Mouse (Mus musculus): ENCODE results near the gene Rasl10a.

Gene Rasl10a

GRCm38 (mm10) chr11:5052200-5052854, 5.6 kb upstream of the Rasl10a start:
- no peak for DNase-seq (ENCODE audit: low spot score in 2 of 2)

GRCm38 (mm10) chr11:5054151-5054550, 3.8 kb upstream of the Rasl10a start:
- DNase-seq (ENCODE audit: low spot score in 2 of 2): no peak

- no peak for DNase-seq (ENCODE audit: low spot score in 2 of 2)
These were observed 3.1 kb upstream of the Rasl10a start for GRCm38 (mm10) chr11:5054874-5055273.

DNA sequence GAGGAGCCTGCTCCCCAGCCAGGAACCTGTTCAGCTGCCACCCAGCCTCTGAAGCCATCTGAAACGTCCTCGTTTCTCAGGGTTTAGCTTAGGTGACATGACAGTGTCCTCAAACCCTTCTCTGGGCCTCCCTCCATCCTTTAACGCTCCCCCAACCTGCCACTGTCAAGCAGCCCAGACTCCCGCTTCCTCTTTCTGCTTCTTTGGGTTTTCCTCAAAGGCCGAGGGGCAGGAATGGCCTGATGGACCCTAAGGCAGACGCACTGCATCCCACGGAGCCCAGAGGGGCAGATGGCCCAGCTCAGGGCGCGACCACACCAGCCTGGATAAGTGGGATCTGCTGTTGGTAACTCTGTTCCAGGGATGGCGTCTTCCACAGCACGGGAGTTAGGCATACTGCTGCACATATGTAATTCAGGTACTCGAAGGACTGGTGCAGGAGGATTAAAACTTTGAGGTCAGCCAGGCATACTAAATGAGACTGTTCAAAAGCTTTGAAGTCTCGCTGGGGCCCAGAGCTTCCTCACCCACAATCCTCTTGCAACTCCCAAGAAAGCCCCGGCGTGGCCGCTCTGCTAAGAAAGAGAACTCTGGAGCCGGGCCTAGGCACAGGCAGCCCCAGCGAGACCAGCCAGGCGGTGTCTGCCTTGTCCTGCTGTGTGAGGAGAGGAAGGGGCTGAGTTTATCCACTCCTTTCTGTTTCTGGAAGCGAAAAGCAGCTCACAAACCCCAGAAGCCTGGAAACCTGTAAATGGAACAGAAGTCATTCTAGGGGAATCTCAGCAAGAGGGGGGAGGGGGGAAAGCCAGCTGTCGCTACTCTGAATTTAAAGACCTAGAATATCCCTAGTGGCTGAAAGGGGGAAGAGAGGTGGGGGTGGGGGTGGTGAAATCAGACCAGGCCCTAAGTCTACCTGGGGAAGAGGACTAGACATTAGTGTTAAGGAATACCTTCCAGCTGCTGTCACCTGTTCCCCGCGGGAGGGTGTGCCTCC, 1.7 kb upstream of the Rasl10a start:
- no peak for DNase-seq (ENCODE audit: low spot score in 2 of 2)

GRCm38 (mm10) chr11:5057064-5057463, 864 bp upstream of the Rasl10a start:
- no peak for DNase-seq (ENCODE audit: low spot score in 2 of 2)

- no peak for DNase-seq (ENCODE audit: low spot score in 2 of 2)
These were observed 430 bp upstream of the Rasl10a start for GRCm38 (mm10) chr11:5057541-5057855.

DNA sequence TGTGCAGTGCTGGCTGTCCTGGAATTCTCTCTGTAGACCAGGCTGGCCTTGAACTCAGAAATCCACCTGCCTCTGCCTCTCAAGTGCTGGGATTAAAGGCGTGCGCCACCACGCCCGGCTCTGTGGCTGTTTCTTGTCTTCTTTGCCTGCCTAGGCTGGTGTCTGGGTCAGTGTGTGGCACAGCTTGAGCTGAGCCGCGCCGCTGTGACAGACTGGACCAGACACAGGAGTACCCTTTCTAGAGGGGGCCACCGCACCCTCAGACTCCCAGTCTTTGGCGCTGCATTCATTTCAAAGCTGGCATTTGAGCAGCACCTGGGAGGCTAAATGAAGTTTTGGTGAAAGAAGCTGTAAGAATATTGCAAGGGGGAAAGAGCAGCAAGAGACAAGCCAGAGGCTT, 855 bp downstream of the Rasl10a start:
- DNase-seq (ENCODE audit: low spot score in 2 of 2): no peak

GRCm38 (mm10) chr11:5059230-5059629, 1.3 kb downstream of the Rasl10a start:
- DNase-seq (ENCODE audit: low spot score in 2 of 2): no peak

- DNase-seq (ENCODE audit: low spot score in 2 of 2): no peak
These were observed 1.8 kb downstream of the Rasl10a start for GRCm38 (mm10) chr11:5059704-5060156.

- no peak for DNase-seq (ENCODE audit: low spot score in 2 of 2)
These were observed 3.0 kb downstream of the Rasl10a start for GRCm38 (mm10) chr11:5060756-5061412.

DNA sequence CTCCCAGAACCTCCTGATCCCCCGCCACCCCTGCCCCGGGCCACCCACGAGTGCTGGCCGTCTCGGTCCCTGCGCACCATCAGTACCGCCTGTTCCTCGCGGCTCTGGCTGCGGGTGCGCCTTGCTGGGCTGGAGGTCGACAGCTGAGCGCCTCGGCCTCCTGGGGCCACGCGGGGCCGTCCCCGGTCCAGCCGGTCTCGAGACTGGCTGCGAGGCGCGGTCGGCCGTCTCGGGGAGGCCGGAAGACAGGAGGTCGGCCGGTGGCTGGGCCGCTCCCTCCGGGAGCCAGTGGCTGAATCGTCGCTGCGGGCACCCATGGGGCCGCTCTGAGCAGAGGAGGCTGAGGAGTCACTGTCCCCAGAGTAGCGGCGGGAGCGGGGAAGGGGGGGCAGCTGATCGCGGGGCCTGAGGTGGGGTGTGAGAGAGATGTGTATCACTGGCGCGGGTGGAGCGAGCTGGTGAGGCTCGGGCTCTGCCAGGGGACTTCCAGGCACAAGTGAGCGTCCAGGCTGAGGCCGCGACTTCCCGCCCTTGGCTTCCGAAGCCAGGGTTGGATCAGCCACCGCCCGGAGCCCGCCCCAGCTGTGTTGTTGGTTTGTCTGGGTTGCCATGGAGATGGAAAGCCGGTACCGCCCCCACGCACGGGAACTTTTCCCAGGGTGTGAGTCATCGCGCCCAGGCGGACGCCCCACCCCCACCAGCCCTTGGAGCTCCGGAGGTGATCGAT, 3.6 kb downstream of the Rasl10a start:
- peak; percentile 31 to 35 for DNase-seq (ENCODE audit: low spot score in 2 of 2)

DNA sequence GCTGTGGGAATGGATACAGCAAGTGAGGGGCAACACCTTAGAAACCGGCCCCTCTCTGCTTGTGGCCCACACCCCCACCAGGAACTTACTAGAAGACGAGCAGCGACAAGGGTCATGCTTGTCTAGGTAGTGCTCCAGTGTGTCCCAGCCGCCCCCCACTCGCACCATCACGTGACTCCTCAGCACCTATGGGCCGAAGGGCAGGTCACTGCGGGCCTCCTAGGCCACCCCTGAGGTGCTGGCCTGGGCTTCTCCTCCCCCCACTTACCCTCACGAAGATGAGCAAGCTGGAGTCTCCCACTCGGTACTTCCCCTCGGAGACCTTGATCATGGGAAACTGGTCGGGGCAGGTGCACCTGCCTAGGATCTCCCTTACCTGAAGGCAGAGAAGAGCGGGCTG, 4.4 kb downstream of the Rasl10a start:
- no peak for DNase-seq (ENCODE audit: low spot score in 2 of 2)

DNA sequence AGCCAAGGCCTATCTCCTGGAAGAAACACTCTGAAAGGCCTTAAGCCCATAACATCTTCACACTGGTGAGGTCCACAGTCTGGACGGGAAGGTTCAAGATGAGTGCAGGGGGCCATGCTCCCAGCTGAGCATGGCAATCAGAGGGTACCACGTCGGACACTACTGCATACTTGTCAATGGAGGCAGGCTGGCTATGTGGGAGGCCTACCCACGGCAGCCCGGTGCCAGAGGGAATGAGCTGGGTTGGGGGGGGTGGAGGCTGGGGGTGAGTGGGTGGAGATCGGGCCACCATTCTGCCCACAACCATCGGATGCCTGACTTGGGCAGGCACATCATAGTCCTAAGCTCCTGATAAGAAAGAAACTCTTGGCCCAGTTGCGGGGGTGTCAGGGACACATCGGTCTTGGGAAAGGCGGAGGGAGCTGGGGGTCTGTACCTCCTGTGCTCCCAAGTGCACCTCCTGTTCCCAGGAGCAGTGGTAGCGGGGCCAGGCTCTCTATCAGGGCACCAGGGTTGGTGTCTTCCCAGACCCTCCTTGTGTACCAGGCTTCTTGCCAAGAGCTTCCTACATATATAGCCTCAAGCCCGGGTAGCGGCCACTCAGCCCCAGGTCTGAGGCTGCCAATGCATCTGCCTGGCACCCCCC, 5.1 kb downstream of the Rasl10a start:
- no peak for DNase-seq (ENCODE audit: low spot score in 2 of 2)

- DNase-seq (ENCODE audit: low spot score in 2 of 2): no peak
These were observed 5.8 kb downstream of the Rasl10a start for GRCm38 (mm10) chr11:5063561-5064281.

DNA sequence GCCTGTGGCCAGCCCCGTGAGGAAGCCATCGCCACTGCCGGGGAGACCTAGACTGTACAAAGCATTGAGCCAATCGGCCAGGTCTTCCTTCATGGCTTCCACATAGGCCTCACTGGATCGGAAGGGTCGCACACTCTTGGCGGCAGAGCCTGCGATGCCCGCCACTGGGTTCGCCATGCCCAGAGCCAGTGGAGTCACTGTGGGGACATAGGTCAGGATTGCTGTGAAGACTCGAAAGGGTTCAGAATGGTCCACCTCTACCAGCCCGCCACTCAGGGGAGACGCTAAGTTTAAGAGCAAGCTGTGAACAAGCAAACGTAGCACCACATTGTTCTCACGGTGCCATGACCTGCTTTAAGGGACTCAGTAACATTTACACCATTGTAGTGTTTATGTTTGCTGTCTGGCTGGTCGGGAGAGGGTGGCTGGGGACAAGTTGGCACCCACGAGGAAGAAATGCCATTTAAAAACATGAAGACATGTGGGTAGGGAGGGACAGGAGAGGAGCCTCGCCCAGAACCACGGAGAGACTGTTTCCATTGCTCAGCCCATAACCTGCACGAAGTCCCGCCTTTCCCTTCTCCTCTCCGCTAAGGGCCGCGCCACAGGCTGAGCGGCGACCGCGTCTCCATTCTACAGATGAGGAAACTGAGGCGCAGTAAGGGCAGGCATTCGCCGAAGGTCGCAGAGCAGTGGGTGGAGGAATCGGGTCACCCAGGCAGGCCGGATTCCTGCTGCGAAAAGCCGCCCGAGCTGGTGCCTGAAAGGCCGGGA, 6.5 kb downstream of the Rasl10a start:
- no peak for DNase-seq (ENCODE audit: low spot score in 2 of 2)

DNA sequence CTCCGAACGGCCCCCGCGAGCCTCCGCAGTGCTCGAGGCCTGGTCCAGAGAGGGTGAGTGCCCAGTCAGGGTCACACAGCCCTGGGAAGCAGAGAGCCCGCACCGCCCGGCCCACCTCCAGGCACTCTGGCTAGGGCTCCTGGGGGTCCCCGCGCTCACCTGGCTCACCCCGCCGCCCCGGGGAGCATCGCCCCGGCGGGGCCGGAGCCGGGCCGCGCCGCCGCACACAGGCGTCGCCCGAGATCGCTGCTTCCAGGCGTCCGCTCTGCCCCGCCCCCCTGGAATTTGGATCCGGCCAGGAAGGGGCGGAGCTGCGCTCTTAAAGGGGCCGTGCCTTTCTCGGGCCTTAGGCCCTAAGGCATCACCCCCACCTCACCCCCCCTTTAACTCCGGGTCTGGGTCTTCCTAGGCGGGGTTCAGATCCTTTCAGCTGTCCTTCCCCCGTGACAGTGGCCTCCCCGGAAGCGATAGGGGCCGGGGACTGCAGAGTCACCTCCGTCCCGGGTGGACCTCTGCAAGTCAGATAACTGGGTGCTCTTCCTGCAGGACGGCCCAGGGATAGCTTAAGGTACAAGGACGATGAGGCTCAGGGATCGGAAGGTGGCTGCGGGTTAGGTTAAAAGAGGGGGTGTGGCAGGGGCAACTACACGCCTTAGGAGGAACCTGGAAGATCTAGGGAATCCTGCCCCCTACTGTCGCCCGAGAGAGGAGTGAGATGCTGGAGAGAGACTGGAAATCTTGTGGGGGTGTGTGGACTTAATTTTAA, 7.3 kb downstream of the Rasl10a start, which contains the start of gene Gas2l1:
Gas2l1 (minus strand) TSS at position 272 of the 766 bp plus-strand sequence.
- peak in 1 of 2 experiments; percentile 45 for DNase-seq (ENCODE audit: low spot score in 2 of 2)

- no peak for DNase-seq (ENCODE audit: low spot score in 2 of 2)
These were observed 9.1 kb downstream of the Rasl10a start for GRCm38 (mm10) chr11:5067063-5067462.

GRCm38 (mm10) chr11:5068126-5068971, 10.4 kb downstream of the Rasl10a start:
- DNase-seq (ENCODE audit: low spot score in 2 of 2): no peak

Measured in thymus, postnatal 10 days (tissue).